Mouse (Mus musculus): Measurements from ENCODE around the gene Apobec1. TPM values are rescaled to one million over a fixed set of nuclear protein-coding genes. Genes with fewer than 3 reads are reported as not detected.
"Not testable (repeated sequence)": the region's sequence is repeated elsewhere in the genome, so short reads cannot be mapped to it uniquely, and the experiment has no call there.

The Apobec1 gene
- polyA plus RNA-seq (2015; fragmentation: Nextera tagmentation; extraction: Ambion mirVana), result 4.5 and 5.0 TPM in 2 replicates

DNA sequence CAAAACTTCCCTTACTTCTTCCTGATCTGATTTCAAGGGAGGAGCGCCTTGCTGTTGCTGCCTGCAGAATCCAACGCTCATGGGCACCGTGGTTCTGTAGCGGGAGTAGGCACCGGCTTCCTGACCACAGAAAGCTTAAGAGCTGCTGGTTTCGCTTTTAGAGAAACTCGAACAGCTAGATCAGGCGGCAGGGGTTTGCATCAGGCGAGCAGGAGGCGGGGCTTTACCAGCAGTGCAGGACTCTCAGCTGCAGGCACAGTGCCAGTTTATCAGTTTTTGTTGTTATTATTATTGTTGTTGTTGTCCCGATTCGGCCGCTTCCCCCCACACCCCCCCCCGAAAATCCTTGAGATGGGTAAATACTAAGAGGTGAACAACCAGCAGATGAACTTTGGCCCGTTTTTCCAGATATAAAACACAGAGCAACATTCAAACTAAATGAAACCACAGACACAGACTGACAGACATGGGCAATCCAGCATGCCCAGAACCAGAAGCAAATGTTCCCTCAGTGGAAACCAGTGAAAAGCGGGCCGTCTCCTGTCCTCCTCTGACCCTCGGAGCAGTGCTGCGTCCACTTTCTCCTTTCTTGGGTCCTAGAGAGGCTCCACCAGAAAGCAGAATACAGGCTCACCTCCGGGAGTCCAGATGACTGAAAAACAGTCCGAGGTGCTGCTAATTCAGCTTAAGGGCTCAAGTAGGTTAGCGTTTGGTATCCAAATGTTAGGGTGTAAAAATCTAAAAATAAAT is at the start of gene Apobec1:
Apobec1 (minus strand) TSS at position 203 of the 750 bp plus-strand sequence.
- Histone ChIP-seq H3K4me1 (no peaks in the 10 kb centered on the region), H3K27me3 (replicated peaks) (no peaks in the 10 kb centered on the region), H3K4me2 (peak within 1 kb of the TSS; percentile 70), H3K27ac (peak within 1 kb of the TSS; percentile 84), H3K36me3 (no peaks in the 10 kb centered on the region), H3K9me3 (no peaks in the 10 kb centered on the region), H3K9ac (peak within 1 kb of the TSS; percentile 29; the same call in 1 of the 2 replicates), H3K4me3 (replicated peaks) (peak within 1 kb of the TSS; percentile 47)
- ATAC-seq (ENCODE audit: insufficient read depth, low FRiP score, low read depth), result peak; percentile 89
- WGBS, result 5% methylated on average over 22 of the region's 22 CpGs

DNA sequence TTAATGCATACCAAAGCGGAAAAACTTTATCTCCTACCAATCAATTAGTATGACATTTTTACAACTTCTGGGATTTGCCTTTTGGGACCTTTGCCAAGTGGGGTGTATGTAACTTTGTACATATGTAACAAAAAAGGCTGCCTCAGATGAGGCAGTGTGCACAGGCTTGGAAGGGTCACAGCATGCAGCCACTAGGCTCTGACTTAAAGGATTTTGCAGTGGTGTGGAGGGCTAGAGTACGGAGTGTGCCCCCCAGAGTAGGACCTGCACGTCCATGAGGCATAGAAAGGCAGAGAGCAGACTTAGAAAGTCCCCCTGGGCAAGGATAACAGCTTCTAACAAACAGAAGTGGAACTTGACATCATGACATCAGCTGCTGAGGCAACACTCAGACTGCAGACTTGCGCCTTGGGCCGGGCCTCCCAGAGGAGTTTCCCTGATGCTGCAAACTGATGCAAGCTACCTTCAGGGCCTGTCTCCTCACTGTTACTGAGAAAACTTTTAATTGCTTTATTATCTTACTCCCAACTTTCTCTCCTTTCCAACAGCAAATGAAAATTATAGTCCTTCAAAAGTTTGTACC is 48.2 kb upstream of the Apobec1 start:
- no peak overlapping the region for H3K27ac ChIP-seq
- H3K9ac ChIP-seq, result no peak overlapping the region
- H3K27me3 ChIP-seq (replicated peaks), result no peaks in the 10 kb centered on the region
- H3K36me3 ChIP-seq, result no peaks in the 10 kb centered on the region
- no peak overlapping the region for H3K4me3 ChIP-seq (replicated peaks)
- 65% methylated on average over 5 of the region's 5 CpGs for WGBS
- no peak overlapping the region for H3K4me2 ChIP-seq
- no peak for ATAC-seq (ENCODE audit: insufficient read depth, low FRiP score, low read depth)
- no peaks in the 10 kb centered on the region for H3K9me3 ChIP-seq
- H3K4me1 ChIP-seq, result no peaks in the 10 kb centered on the region

DNA sequence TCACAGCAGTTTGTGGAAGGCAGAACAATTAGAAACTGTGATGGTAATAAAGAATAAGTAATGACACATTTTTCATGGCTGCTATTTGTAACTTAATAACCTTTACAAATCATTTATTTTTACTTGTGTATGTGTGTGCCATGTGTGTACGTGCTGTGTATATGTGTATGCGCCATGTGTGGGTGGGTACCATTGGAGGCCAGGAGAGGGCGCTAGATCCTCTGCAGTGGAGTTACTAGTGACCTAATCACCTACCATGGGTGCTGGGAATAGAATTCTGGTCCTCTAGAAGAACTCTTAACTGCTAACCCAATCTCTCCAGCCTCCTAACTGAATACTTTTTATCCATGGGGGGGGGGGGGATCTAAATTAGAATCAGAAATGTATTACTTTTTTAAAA is 47.7 kb upstream of the Apobec1 start:
- no peak overlapping the region for H3K4me3 ChIP-seq (replicated peaks)
- no peak overlapping the region for H3K4me2 ChIP-seq
- WGBS, result 79% methylated on average over 3 of the region's 3 CpGs
- H3K4me1 ChIP-seq, result no peaks in the 10 kb centered on the region
- H3K9ac ChIP-seq, result no peak overlapping the region
- H3K27me3 ChIP-seq (replicated peaks), result no peaks in the 10 kb centered on the region
- H3K9me3 ChIP-seq, result no peaks in the 10 kb centered on the region
- H3K27ac ChIP-seq, result no peak overlapping the region
- no peaks in the 10 kb centered on the region for H3K36me3 ChIP-seq
- no peak for ATAC-seq (ENCODE audit: insufficient read depth, low FRiP score, low read depth)

DNA sequence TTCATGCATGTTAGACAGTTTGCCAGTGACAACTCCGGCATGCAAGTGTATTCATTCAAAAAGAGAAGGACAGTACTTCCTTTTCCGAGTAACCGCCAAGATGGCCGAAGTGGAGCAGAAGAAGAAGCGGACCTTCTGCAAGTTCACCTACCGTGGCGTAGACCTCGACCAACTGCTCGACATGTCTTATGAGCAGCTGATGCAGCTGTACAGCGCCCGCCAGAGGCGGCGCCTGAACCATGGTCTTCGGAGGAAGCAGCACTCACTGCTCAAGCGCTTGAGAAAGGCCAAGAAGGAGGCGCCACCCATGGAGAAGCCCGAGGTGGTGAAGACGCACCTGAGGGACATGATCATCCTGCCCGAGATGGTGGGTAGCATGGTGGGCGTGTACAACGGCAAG is 42.0 kb upstream of the Apobec1 start:
- H3K27ac ChIP-seq; H3K4me2 ChIP-seq; H3K36me3 ChIP-seq; H3K9ac ChIP-seq; H3K9me3 ChIP-seq; H3K4me3 ChIP-seq (replicated peaks); H3K27me3 ChIP-seq (replicated peaks); ATAC-seq (ENCODE audit: insufficient read depth, low FRiP score, low read depth); H3K4me1 ChIP-seq: not testable (repeated sequence)
- WGBS, result 87% methylated on average over 21 of the region's 21 CpGs

DNA sequence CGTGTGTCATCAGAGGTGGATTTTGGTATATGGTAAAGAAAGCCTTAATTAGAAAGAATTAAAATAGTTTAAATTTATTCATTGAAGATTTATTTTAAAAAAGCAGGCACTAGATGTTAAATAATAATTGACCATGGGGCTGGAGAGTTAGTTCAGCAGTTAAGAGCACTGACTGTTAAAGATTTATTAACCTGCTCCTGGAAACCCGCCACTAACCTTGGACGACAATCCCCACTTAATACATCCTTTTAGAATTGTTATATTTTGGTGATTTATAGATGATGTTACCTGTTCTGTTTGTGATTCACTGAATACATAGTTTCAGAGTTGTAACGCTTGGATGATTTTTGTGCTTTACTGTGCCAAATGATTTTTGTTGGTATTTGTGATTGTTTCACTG is 35.3 kb upstream of the Apobec1 start:
- not testable (repeated sequence) for H3K27me3 ChIP-seq (replicated peaks); H3K27ac ChIP-seq; H3K4me1 ChIP-seq; H3K4me3 ChIP-seq (replicated peaks); H3K9me3 ChIP-seq; H3K9ac ChIP-seq; H3K36me3 ChIP-seq; H3K4me2 ChIP-seq; ATAC-seq (ENCODE audit: insufficient read depth, low FRiP score, low read depth)
- 63% methylated on average over 4 of the region's 4 CpGs for WGBS

DNA sequence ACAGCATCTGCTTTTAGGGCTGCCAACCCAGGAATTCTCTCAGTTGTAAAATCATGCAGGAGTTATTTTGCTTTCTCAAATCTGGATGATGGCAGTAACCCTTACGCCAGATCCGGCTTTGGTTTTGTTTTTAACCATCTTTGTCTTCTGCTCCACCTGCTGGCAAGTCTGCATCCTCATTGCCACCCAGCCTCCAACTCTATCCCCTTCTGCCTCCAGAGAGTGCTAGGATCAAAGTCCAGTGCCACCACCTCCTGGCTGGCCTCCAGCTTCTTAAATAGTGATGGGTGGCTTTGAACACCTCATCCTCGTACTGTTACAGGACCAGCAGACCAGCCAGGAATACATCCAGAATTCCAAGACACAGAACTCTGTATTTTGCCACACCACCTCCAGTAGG is 34.4 kb upstream of the Apobec1 start:
- Histone ChIP-seq H3K9me3 (no peaks in the 10 kb centered on the region), H3K4me2 (no peak overlapping the region), H3K9ac (no peak overlapping the region), H3K36me3 (no peaks in the 10 kb centered on the region), H3K4me3 (replicated peaks) (no peak overlapping the region), H3K27ac (no peak overlapping the region), H3K4me1 (no peaks in the 10 kb centered on the region), H3K27me3 (replicated peaks) (no peaks in the 10 kb centered on the region)
- 89% methylated on average over 3 of the region's 3 CpGs for WGBS
- no peak for ATAC-seq (ENCODE audit: insufficient read depth, low FRiP score, low read depth)

DNA sequence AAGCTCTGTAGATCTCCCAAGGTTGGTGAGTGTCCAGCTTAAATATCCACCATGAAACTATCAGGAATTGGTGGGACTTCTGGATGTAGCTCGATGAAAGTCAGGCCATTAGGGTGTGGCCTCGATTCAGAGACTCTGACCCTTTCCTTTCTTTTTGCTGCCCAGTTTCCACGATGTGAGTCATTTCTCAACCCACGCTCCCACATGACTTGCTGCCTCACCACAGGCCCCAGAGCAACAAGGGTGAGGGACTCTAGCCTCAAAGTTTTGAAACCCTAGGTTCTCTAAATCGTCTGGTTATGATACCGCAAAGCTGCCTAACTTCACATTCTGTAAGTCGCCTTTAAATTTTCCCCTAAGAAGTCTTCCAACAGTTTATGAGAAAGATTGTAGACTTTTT is 33.1 kb upstream of the Apobec1 start:
- H3K4me3 ChIP-seq (replicated peaks), result no peak overlapping the region
- no peak overlapping the region for H3K27ac ChIP-seq
- H3K4me2 ChIP-seq, result no peak overlapping the region
- 81% methylated on average over 7 of the region's 7 CpGs for WGBS
- H3K4me1 ChIP-seq, result no peaks in the 10 kb centered on the region
- H3K36me3 ChIP-seq, result no peaks in the 10 kb centered on the region
- no peaks in the 10 kb centered on the region for H3K9me3 ChIP-seq
- no peaks in the 10 kb centered on the region for H3K27me3 ChIP-seq (replicated peaks)
- ATAC-seq (ENCODE audit: insufficient read depth, low FRiP score, low read depth), result no peak
- no peak overlapping the region for H3K9ac ChIP-seq

DNA sequence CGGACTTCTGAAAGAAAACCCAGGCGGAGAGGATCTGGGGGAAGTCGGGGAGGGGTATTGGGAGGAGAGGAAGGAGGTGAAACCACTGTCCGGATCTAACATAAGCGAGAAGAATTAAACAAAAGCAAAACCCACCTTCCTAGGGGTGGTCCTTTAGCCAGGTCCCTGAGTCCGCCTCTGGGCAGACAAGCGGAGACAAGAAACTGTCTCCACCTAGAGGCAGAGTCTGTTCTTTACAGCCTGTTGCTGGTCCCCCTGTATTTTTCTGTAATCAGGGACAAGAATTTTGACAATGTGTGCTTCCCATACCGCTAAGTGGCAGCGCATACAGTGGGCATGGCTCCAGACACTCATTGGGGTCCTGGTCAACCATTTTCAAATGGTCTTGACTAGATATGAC is 31.2 kb upstream of the Apobec1 start:
- H3K27ac ChIP-seq, result no peak overlapping the region
- no peaks in the 10 kb centered on the region for H3K9me3 ChIP-seq
- ATAC-seq (ENCODE audit: insufficient read depth, low FRiP score, low read depth), result no peak
- H3K4me2 ChIP-seq, result no peak overlapping the region
- no peak overlapping the region for H3K4me3 ChIP-seq (replicated peaks)
- WGBS, result 46% methylated on average over 9 of the region's 9 CpGs
- H3K9ac ChIP-seq, result no peak overlapping the region
- no peaks in the 10 kb centered on the region for H3K27me3 ChIP-seq (replicated peaks)
- H3K36me3 ChIP-seq, result no peaks in the 10 kb centered on the region
- H3K4me1 ChIP-seq, result no peaks in the 10 kb centered on the region

DNA sequence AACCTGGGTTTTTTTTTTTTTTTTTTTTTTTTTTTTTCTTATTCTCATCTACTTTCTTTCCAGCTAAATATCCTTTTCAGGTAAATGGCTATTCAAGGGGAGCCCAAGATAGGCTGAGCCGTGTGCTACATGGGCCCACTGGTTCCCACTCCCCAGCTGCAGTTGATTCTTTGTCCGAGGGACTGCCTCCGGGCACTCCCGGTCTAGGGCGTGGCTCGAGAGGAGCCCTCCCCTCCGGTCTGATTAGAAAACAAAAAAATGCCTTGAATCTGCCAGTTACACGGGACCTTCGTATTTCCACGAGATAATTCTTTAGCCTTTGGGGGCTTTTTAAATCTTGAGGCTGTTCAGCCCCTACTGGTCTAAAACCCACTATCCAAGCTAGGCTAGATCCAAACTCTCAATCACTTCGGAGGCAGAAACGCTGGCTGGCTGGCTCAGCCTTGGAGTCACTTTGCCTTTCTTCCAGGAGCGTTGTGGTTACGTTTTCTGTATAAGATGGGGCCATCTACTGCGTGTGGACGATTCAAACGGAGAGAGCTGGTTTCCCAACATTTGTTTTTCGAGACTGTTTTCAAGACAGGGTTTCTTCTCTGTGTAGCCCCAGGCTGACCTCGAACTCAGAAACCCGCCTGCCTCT is 25.3 kb upstream of the Apobec1 start:
- Histone ChIP-seq H3K27me3 (replicated peaks) (0 out of 2 replicates have a peak, but pooled peaks cover 3% of the 10 kb centered on the region), H3K36me3 (no peaks in the 10 kb centered on the region), H3K9ac (no peak overlapping the region), H3K4me2 (peak overlapping the region; percentile 47), H3K27ac (no peak overlapping the region), H3K4me1 (no peaks in the 10 kb centered on the region), H3K9me3 (no peaks in the 10 kb centered on the region), H3K4me3 (replicated peaks) (peak overlapping the region; percentile 21)
- 21% methylated on average over 20 of the region's 20 CpGs for WGBS
- no peak for ATAC-seq (ENCODE audit: insufficient read depth, low FRiP score, low read depth)

DNA sequence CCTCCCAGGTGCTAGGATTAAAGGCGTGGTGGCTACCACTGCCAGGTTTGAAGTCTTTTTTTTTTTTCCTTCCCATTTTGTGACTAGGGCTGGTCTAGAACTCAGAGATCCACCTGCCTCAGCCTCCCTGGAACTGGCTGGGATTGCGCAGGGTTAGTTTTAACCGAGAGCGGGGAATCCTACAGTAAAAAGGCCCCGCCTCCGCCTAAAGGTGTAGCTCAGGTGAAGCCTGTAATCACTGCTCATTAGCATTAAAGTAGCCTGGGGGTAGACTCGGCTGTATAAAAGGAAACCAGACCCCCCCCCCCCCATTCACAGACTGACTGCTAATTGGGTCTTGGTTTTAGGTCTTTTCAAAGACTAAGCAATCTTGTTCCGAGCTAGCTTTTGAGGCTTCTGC is 23.9 kb upstream of the Apobec1 start, which contains the start of gene Dppa3:
Dppa3 (plus strand) TSS at position 301 of the 400 bp plus-strand sequence.
- WGBS, result 85% methylated on average over 8 of the region's 8 CpGs

DNA sequence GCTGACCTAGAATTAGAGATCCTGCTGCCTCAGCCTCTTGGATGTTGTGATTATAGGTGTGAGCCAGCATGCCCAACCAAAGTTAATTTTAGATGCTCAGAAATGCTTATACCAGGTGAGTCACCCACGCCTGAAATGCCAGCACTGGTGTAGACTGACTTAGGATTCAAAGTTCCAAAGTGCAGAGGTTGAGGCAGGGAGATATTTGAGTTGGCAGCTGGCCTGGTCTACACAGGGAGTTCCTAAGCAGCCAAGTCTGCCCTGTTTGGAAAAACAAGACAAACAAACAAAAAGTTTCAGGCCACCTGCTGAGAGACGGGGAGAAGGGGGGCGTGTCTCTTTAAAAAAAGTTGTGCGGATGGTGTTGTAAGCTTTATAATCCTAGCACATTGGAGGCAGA is 22.9 kb upstream of the Apobec1 start:
- Histone ChIP-seq H3K4me3 (replicated peaks) (no peak overlapping the region), H3K27ac (no peak overlapping the region), H3K4me1 (no peaks in the 10 kb centered on the region), H3K9me3 (no peaks in the 10 kb centered on the region), H3K27me3 (replicated peaks) (0 out of 2 replicates have a peak, but pooled peaks cover 3% of the 10 kb centered on the region), H3K36me3 (no peaks in the 10 kb centered on the region), H3K9ac (no peak overlapping the region), H3K4me2 (no peak overlapping the region)
- WGBS, result 74% methylated on average over 4 of the region's 4 CpGs
- ATAC-seq (ENCODE audit: insufficient read depth, low FRiP score, low read depth), result no peak

More for the DNA sequence above, 23.9 kb upstream of the Apobec1 start, which contains the start of gene Dppa3:
- Histone ChIP-seq H3K4me2 (peak within 1 kb of the TSS; percentile 47; the same call in 1 of the 2 replicates), H3K4me1 (no peaks in the 10 kb centered on the region), H3K9me3 (no peaks in the 10 kb centered on the region), H3K9ac (no peak within 1 kb of the TSS), H3K4me3 (replicated peaks) (no peak within 1 kb of the TSS), H3K27ac (no peak within 1 kb of the TSS), H3K36me3 (no peaks in the 10 kb centered on the region), H3K27me3 (replicated peaks) (0 out of 2 replicates have a peak, but pooled peaks cover 3% of the 10 kb centered on the region)
- no peak for ATAC-seq (ENCODE audit: insufficient read depth, low FRiP score, low read depth)

DNA sequence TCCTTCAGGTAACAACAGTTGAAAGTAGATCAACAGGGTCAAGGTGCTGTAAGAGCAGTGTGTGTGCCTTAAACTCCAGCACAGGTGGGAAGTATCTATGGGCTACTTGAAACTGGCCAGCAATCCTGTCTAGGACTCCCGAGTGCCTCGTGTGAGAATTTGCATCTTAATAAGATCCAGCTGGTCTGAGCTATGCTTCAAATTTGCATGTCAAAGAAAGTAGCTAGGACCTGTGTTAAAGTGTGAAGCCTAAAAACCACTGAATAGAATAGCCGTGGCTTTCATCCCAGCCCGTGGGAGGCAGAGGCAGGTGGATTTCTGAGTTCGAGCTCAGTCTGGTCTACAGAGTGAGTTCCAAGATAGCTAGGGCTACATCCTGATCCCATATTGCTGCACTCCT is 22.2 kb upstream of the Apobec1 start:
- Histone ChIP-seq H3K27me3 (replicated peaks) (0 out of 2 replicates have a peak, but pooled peaks cover 3% of the 10 kb centered on the region), H3K9ac (no peak overlapping the region), H3K27ac (no peak overlapping the region), H3K9me3 (no peaks in the 10 kb centered on the region), H3K4me1 (no peaks in the 10 kb centered on the region), H3K36me3 (no peaks in the 10 kb centered on the region), H3K4me2 (no peak overlapping the region), H3K4me3 (replicated peaks) (no peak overlapping the region)
- WGBS, result 53% methylated on average over 5 of the region's 5 CpGs
- ATAC-seq (ENCODE audit: insufficient read depth, low FRiP score, low read depth), result no peak
